Mouse (Mus musculus) liver, postnatal 0 days (tissue): ENCODE data around the gene Telo2.

Experiments
- CTCF ChIP-seq: sonication (generic); IDR thresholded peaks from 2 replicates; pipeline ENCODE4 v1.5.1; 2016; ENCODE audit warnings: antibody characterized with exemption, low read depth
- EP300 ChIP-seq: IDR thresholded peaks from 2 replicates; pipeline ENCODE4 v1.6.1; 2016; ENCODE audit warnings: antibody characterized with exemption, low read depth, mild to moderate bottlenecking

DNA sequence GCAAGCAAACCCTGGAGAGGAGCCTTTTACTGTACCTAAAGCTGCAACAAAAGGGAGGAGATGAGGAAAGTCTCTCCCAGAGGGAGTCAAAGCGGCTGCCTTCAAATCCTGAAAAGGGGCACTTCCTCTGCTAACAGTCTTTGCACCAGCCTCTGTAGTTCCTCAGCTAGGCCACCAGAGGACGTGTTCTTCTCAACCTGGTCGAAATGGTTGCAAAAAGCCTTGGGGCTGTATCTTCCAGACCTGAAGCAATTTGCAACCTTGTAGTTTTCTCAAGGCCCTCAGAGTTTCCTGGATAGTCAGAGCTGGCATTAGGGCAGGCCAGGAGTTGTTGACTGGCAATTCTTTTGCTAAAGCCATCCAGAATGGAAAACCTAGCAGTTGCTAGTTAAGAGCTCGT, 1.5 kb upstream of the Telo2 start:
- TF ChIP-seq CTCF: peak; percentile 63
- TF ChIP-seq EP300: no peak
